Mouse (Mus musculus) liver, embryonic 14.5 days (tissue): Measurements from ENCODE around the gene Fes. TPM values are rescaled to one million over a fixed set of nuclear protein-coding genes. Genes with fewer than 3 reads are reported as not detected.

ENCODE experiments used
- ATAC-seq: fragments of 200-750 bp; cut with Nextera tagmentation; 2 replicates; pipeline ENCODE4 v1.8.0; 2017; ENCODE audit warnings: moderate number of reproducible peaks, mild to moderate bottlenecking, moderate library complexity; ENCODE audit not compliant: insufficient read depth
- DNase-seq, 3 experiments: peaks; one replicate each; pipeline ENCODE4 v3.0.0-alpha.2; 2012 to 2013; ENCODE audit warnings: low read depth in 3 of 3, low spot score in 3 of 3
- H3K27ac ChIP-seq: fragments of 300-500 bp; sonication (generic); 2 replicates; pipeline ENCODE4 v1.5.1; 2014; ENCODE audit warnings: moderate library complexity, mild to moderate bottlenecking, control low read depth, inconsistent platforms
- H3K27me3 ChIP-seq: fragments of 300-500 bp; sonication (generic); 2 replicates; pipeline ENCODE4 v1.6.1; 2014; ENCODE audit warnings: mild to moderate bottlenecking, low read length, moderate library complexity; ENCODE audit not compliant: control insufficient read depth, insufficient read depth
- H3K36me3 ChIP-seq: fragments of 300-500 bp; sonication (generic); replicated peaks from 2 replicates; pipeline ENCODE4 v1.6.1; 2014; ENCODE audit warnings: low read depth; ENCODE audit not compliant: control insufficient read depth, insufficient read depth
- H3K4me1 ChIP-seq, 2 experiments: fragments of 200-500 bp in 1 of 2; fragments of 300-500 bp in 1 of 2; sonication (generic) in 1 of 2; replicated peaks; 2 replicates each; pipeline ENCODE4 v1.6.1; 2012 to 2014; ENCODE audit warnings: antibody characterized with exemption in 1 of 2, inconsistent platforms in 1 of 2, low read length in 1 of 2; ENCODE audit not compliant: control insufficient read depth in 2 of 2, insufficient read depth in 2 of 2
- H3K4me2 ChIP-seq: fragments of 300-500 bp; sonication (generic); 2 replicates; pipeline ENCODE4 v1.6.1; 2014; ENCODE audit warnings: low read depth, mild to moderate bottlenecking, control low read depth, moderate library complexity
- H3K4me3 ChIP-seq, 2 experiments: fragments of 200-500 bp in 1 of 2; fragments of 300-500 bp in 1 of 2; sonication (generic) in 1 of 2; 2 replicates each; pipeline ENCODE4 v1.5.1; 2012 to 2014; ENCODE audit warnings: low read depth in 2 of 2, low read length in 2 of 2, mild to moderate bottlenecking in 2 of 2, control low read depth in 1 of 2, inconsistent platforms in 1 of 2, moderate library complexity in 1 of 2; ENCODE audit not compliant: insufficient read depth in 1 of 2
- H3K9ac ChIP-seq: fragments of 300-500 bp; sonication (generic); replicated peaks from 2 replicates; pipeline ENCODE4 v1.6.1; 2014; ENCODE audit warnings: mild to moderate bottlenecking, control low read depth, moderate library complexity
- H3K9me3 ChIP-seq: fragments of 300-500 bp; sonication (generic); 2 replicates; pipeline ENCODE4 v1.6.1; 2016; ENCODE audit warnings: low read length, mixed read lengths; ENCODE audit not compliant: control insufficient read depth
- CTCF ChIP-seq: IDR thresholded peaks from 2 replicates; pipeline ENCODE4 v1.5.1; 2016; ENCODE audit warnings: antibody characterized with exemption, low read depth, control low read depth
- EP300 ChIP-seq: IDR thresholded peaks from 2 replicates; pipeline ENCODE4 v1.6.1; 2016; ENCODE audit warnings: antibody characterized with exemption, low read depth
- WGBS: fragments of 180-500 bp; shearing (Covaris S2); extraction: QIAGEN DNeasy Blood & Tissue Kit; methylation state at CpG from one replicate; pipeline ENCODE4 v1.1.7; 2014; ENCODE audit not compliant: insufficient replicate concordance; 5-methylcytosine and 5-hydroxymethylcytosine counted together
- polyA plus RNA-seq, 2 experiments: library from polyadenylated mRNA; depleted of rRNA in 1 of 2; stranded (reverse) in 1 of 2; unstranded in 1 of 2; fragments of >200 nt; fragmentation: Nextera tagmentation in 1 of 2; extraction: Ambion mirVana in 1 of 2; gene quantifications; 2 replicates each; pipeline versions ENCODE4 v1.2.1 to v1.2.3; 2012 to 2014

The Fes gene
- polyA plus RNA-seq, 2 experiments: 9.0 to 11.9 TPM

DNA sequence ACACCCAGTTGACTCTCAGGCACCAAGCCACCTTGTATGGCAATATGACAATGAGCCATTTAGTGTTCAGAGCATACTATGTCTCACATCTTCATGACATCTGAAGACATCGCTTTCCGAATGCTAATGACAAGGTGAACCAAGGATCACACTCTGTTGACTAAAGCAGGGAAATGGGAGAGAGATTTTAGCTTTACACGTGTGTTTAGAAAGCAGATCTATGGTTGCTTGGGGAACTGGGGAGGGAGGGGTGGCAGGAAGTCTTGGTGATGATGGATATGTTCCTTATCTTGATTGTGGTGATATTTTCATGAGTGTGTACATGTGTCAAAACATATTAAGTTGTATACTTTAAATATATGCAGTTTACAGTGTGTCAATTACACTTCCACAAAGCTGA is 18.4 kb upstream of the Fes start:
- Histone ChIP-seq H3K4me2 (no peak overlapping the region), H3K27me3 (peaks cover 30% of the 10 kb centered on the region), H3K36me3 (no peaks in the 10 kb centered on the region), H3K9ac (no peak overlapping the region), H3K27ac (no peak overlapping the region), H3K4me1 (peaks cover 0 to 2% of the 10 kb centered on the region in 2 experiments; a peak in 1 of 4 replicates), H3K4me3 (no peak overlapping the region), H3K9me3 (no peaks in the 10 kb centered on the region)
- WGBS: 50% methylated on average over 3 of the region's 3 CpGs
- ATAC-seq (no peak), DNase-seq (no peak)
- TF ChIP-seq EP300 (no peak), CTCF (no peak)

DNA sequence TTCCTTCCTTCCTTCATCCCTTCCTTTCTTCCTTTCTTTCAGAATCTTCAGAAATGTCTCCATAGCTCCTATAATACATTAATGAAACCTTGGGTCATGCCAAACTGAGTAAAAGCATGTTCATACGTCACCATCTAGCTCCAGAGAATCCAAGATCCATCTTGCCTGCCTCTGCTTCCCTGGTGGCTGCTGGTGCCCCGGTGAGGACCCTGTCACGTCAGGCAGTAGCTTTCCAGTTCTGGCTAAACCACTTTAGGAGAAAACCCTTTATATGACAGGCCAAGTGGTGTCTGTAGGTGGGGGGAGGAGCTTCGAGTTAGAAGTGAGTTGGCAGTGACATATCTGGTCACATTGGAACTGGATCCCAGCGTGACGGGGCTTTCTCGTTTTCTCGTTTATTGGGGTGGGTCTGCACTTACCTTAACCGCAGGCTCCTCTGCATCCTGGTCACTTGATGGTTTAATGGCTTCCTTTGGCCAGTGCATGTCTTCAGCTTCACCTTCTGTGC is 17.5 kb upstream of the Fes start, which contains the start of gene Furin:
Furin (minus strand) TSS at position 249 of the 508 bp plus-strand sequence.
- H3K27me3 ChIP-seq: peaks cover 32% of the 10 kb centered on the region

DNA sequence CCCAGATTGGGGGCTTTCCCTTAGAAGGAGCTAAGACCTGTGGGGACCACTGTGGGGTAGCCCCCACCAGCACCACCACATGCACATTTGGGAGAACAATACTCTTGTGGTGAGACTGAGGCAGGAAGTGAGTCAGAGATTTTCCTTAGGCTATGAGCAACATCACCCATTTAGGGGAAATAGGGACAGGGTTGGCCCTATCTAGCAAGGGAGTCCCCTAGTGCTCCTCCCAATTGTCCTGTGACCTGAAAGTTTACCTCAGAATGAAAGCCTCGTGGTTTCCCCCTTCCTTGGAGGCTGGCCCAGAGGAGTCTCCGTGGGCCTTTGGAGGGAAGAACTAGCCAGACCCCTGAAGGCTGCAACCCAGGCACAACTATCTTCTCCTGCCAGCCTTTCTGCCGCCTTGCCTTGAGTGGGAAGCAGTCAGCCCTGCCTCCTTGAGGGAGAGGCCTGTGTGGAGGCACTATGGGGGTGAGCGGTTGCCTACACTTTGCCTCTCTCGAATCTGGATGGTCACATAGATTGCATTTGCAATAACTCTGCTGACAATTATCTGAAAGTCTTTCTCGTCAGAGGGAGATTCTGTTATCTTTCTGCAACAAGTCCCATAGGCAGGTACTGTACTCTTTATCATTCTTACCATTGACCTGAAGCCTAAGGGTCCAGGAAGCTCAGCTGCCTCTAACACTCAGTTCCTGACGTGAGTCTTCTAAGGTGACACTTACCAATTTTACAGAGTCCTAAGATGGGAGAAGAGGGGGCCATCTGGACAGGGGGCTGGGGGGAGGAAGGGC is 16.6 kb upstream of the Fes start:
- Histone ChIP-seq H3K4me2 (no peak overlapping the region), H3K27me3 (peaks cover 32% of the 10 kb centered on the region), H3K27ac (no peak overlapping the region), H3K4me1 (peaks cover 0 to 9% of the 10 kb centered on the region in 2 experiments; a peak in 1 of 4 replicates), H3K4me3 (no peak overlapping the region), H3K36me3 (no peaks in the 10 kb centered on the region), H3K9ac (no peak overlapping the region), H3K9me3 (no peaks in the 10 kb centered on the region)
- DNase-seq (no peak), ATAC-seq (no peak)
- 12% methylated on average over 7 of the region's 7 CpGs for whole genome bisulfite sequencing
- TF ChIP-seq EP300: no peak
- no peak for TF ChIP-seq CTCF

More for the DNA sequence above, 17.5 kb upstream of the Fes start, which contains the start of gene Furin:
- TF ChIP-seq EP300 (no peak), CTCF (no peak)
- 53% methylated on average over 9 of the region's 9 CpGs for WGBS
- no peak within 1 kb of the TSS for H3K4me2 ChIP-seq
- DNase-seq (no peak), ATAC-seq (no peak)
- H3K27ac ChIP-seq: no peak within 1 kb of the TSS
- H3K4me3 ChIP-seq: no peak within 1 kb of the TSS
- H3K9ac ChIP-seq: no peak within 1 kb of the TSS
- H3K36me3 ChIP-seq: no peaks in the 10 kb centered on the region
- H3K4me1 ChIP-seq: peaks cover 0 to 8% of the 10 kb centered on the region in 2 experiments; a peak in 1 of 4 replicates
- H3K9me3 ChIP-seq: no peaks in the 10 kb centered on the region

DNA sequence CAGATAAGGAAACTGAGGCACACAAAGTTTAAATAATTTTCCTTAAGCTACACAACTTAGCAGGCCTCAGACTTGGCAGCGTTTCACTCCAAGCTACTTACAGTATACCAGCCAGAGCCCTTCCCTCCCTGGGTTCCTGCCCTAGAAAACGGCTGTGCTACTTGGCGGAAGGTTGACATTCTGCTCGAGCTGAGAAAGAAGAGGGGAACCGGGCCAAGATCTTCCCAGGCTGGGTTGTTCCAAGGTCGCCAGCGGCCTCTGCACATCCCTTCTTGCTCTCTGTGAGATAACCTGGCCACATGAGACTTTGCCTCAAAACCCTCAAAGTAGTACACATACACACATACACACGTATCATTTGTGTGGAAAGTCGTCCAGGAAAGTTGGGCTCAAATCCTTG is 15.8 kb upstream of the Fes start:
- no peaks in the 10 kb centered on the region for H3K9me3 ChIP-seq
- 35% methylated on average over 9 of the region's 9 CpGs for WGBS
- no peak overlapping the region for H3K4me3 ChIP-seq
- peak overlapping the region; percentile 69; the same call in 1 of the 2 replicates for H3K4me2 ChIP-seq
- H3K36me3 ChIP-seq: no peaks in the 10 kb centered on the region
- peaks cover 32% of the 10 kb centered on the region for H3K27me3 ChIP-seq
- DNase-seq: no peak
- ATAC-seq: no peak
- no peak overlapping the region for H3K27ac ChIP-seq
- H3K4me1 ChIP-seq: peaks cover 0 to 9% of the 10 kb centered on the region in 2 experiments; a peak in 1 of 4 replicates
- no peak for TF ChIP-seq EP300
- TF ChIP-seq CTCF: no peak
- no peak overlapping the region for H3K9ac ChIP-seq

DNA sequence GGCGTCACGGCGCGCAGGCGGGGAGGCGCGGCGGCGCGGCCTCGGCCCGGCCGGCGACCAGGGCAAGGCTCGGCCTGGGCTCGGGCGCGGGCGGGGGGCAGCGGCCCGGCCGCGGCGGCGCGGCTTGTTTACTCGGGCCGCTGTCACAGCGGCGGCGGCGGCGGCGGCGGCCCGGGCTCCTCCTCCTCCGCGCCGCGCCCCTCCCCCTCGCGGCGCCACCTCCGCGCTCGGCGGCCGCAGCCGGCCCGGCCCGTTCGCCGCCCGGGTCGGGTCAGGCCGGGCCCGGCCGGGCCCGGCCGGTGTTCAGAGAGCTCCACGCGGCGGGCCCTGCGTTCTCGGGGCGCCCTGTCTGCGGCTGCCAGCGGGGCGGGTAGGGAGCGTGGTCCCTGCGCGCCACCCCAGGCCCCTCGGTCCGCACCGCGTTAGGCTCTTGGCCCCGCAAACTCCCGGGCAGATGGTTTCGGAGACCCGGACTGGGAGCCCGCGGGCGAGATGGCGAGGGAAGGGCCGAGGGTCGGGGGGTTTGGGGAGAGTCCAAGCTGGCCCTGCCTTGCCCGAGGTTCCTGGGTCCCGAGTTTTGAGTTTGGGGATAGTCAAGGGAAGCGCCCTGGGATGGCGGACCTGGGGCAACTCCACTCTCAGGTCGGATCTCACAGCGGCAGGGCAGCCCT is 15.0 kb upstream of the Fes start:
- 1% methylated on average over 50 of the region's 92 CpGs for WGBS
- H3K4me3 ChIP-seq: peak overlapping the region; percentile 61 to 63
- peaks cover 0 to 9% of the 10 kb centered on the region in 2 experiments; a peak in 1 of 4 replicates for H3K4me1 ChIP-seq
- ATAC-seq (peak; percentile 66), DNase-seq (no peak)
- H3K36me3 ChIP-seq: no peaks in the 10 kb centered on the region
- peak overlapping the region; percentile 69 for H3K4me2 ChIP-seq
- no peak for TF ChIP-seq EP300
- no peak for TF ChIP-seq CTCF
- no peaks in the 10 kb centered on the region for H3K9me3 ChIP-seq
- peaks cover 32% of the 10 kb centered on the region for H3K27me3 ChIP-seq
- no peak overlapping the region for H3K27ac ChIP-seq
- H3K9ac ChIP-seq: peak overlapping the region; percentile 63
